Mouse (Mus musculus): ENCODE results near the gene Psmg4. TPM values are rescaled to one million over a fixed set of nuclear protein-coding genes. Genes with fewer than 3 reads are reported as not detected.

Psmg4 gene
- total and polyA plus RNA-seq, 3 experiments, result 121 to 161 TPM; not detected in 1

DNA sequence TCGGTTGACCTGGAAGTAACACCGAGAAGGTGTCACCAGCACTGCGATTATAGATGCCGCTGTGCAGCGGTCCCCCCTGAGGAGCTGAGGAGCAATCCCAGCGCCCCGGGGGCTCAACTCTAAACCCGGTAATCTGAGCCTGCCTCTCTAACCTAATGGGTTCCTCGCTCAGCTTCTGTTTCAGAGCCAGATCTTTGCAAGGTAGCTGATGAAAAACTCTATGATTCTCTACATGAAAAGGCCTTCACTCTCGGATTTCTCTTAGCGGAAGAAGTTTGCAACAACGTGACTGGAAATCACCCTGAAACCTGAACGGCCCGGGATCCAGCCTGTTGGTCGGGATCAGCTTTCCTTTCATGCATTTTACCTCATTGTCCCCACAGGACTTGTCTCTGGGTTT, 30.5 kb upstream of the Psmg4 start:
- Histone ChIP-seq H3K9ac (ENCODE audit: control insufficient read depth, low read depth, low read length, poor library complexity, severe bottlenecking) (no peak overlapping the region), H3K27me3 (ENCODE audit: control insufficient read depth in 1 of 2, insufficient read depth in 2 of 2, low read length in 2 of 2) (no peaks in the 10 kb centered on the region), H3K9me3 (replicated peaks; ENCODE audit: insufficient read depth, low read length) (no peaks in the 10 kb centered on the region)

DNA sequence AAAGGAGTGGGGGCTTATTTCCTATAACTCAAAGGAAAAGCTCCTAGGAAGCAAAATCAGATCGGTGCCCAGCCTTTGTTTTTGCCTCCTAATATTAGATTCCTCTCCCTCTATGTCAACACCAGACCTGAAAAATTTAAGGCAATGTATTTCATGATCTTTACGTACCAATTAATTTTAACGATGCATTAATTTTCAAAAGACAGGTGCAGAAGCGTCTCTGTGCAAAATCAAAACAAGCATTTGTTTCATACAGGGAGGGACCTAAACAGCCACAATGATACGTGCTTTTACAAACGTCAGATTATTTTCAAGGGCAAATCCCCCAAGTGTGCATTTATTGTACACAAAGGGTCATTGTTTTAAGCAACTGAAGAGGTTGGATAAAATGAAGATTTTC, 29.9 kb upstream of the Psmg4 start:
- no peak for TF ChIP-seq ELF1 (IDR thresholded peaks at IDR 0.05; ENCODE audit: low read depth, low read length)
- DNase-seq (ENCODE audit: low read depth, low spot score), result no peak
- Histone ChIP-seq H3K36me3 (ENCODE audit: control insufficient read depth in 1 of 2, insufficient read depth in 2 of 2, low read length in 2 of 2) (peaks cover 0 to 4% of the 10 kb centered on the region in 2 experiments; a peak in 1 of 4 replicates), H3K4me1 (ENCODE audit: control insufficient read depth in 1 of 2, insufficient read depth in 2 of 2, low read length in 2 of 2) (peaks cover 0 to 12% of the 10 kb centered on the region in 2 experiments; a peak in 2 of 4 replicates), H3K9me3 (replicated peaks; ENCODE audit: insufficient read depth, low read length) (no peaks in the 10 kb centered on the region), H3K27me3 (ENCODE audit: control insufficient read depth in 1 of 2, insufficient read depth in 2 of 2, low read length in 2 of 2) (no peaks in the 10 kb centered on the region), H3K27ac (ENCODE audit: control insufficient read depth, low read depth, low read length) (no peak overlapping the region), H3K9ac (ENCODE audit: control insufficient read depth, low read depth, low read length, poor library complexity, severe bottlenecking) (no peak overlapping the region), H3K4me3 (ENCODE audit: control insufficient read depth in 1 of 2, insufficient read depth in 1 of 2, low read depth in 2 of 2, low read length in 2 of 2) (no peak overlapping the region), H3K79me2 (ENCODE audit: control insufficient read depth, insufficient read depth, low read length, poor library complexity) (no peaks in the 10 kb centered on the region)

More for the DNA sequence above, 30.5 kb upstream of the Psmg4 start:
- Histone ChIP-seq H3K4me3 (ENCODE audit: control insufficient read depth in 1 of 2, insufficient read depth in 1 of 2, low read depth in 2 of 2, low read length in 2 of 2) (no peak overlapping the region), H3K27ac (ENCODE audit: control insufficient read depth, low read depth, low read length) (no peak overlapping the region), H3K36me3 (ENCODE audit: control insufficient read depth in 1 of 2, insufficient read depth in 2 of 2, low read length in 2 of 2) (peaks cover 0 to 4% of the 10 kb centered on the region in 2 experiments; a peak in 1 of 4 replicates), H3K79me2 (ENCODE audit: control insufficient read depth, insufficient read depth, low read length, poor library complexity) (no peaks in the 10 kb centered on the region), H3K4me1 (ENCODE audit: control insufficient read depth in 1 of 2, insufficient read depth in 2 of 2, low read length in 2 of 2) (peaks cover 0 to 12% of the 10 kb centered on the region in 2 experiments; a peak in 2 of 4 replicates)
- no peak for TF ChIP-seq ETS1 (IDR thresholded peaks at IDR 0.05; ENCODE audit: low read depth, low read length)
- TF ChIP-seq ZC3H11A (IDR thresholded peaks at IDR 0.05; ENCODE audit: low read depth, low read length), result no peak
- TF ChIP-seq ZKSCAN1 (IDR thresholded peaks at IDR 0.05; ENCODE audit: low read depth, low read length), result no peak
- no peak for TF ChIP-seq ZNF384 (IDR thresholded peaks at IDR 0.05; ENCODE audit: low read depth, low read length)
- TF ChIP-seq EP300 (IDR thresholded peaks at IDR 0.05; ENCODE audit: low read depth in 1 of 2, low read length in 2 of 2), result no peak
- TF ChIP-seq MYB (IDR thresholded peaks at IDR 0.05; ENCODE audit: low read depth, low read length), result no peak
- TF ChIP-seq USF2 (IDR thresholded peaks at IDR 0.05; ENCODE audit: borderline replicate concordance in 1 of 2, insufficient read depth in 1 of 2, low read depth in 1 of 2, low read length in 2 of 2), result no peak
- no peak for DNase-seq (ENCODE audit: low read depth, low spot score)

DNA sequence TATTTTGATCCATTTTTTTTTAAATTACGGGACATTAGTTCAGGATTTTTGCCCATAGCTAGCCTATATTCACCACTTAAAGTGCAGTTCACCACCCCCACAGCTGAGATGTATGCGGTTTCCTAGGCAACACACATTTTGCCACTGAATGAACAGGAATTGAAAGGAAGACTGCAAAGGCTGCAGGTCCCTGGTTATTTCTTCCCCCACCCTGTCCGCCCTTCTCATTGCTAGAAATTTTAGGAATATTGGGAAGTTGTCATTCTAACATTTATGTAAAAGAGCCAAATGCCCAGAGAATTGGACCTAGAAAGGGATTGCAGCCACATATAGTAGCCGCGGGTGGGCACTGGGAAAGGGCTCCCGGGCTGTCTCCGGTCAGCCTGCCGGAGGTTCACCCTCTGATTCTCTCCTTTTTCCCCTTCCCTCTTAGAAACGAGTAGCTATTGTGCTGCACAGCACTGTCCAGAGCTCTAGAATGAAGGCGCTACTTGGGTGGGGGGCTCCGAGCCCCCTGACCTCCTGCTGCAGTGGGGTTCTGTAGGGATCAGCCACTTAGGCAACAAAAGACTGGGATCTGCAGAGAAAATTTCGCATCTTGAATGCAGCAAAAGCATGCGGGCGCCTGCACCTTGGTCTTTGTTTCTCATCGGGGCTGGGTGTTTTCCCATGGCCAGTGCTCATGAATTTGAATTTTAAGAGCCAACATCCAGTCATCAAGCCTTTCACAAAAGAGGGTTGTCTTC, 29.3 kb upstream of the Psmg4 start:
- H3K4me1 ChIP-seq (ENCODE audit: control insufficient read depth in 1 of 2, insufficient read depth in 2 of 2, low read length in 2 of 2), result peaks cover 0 to 12% of the 10 kb centered on the region in 2 experiments; a peak in 2 of 4 replicates
- no peaks in the 10 kb centered on the region for H3K9me3 ChIP-seq (replicated peaks; ENCODE audit: insufficient read depth, low read length)
- H3K79me2 ChIP-seq (ENCODE audit: control insufficient read depth, insufficient read depth, low read length, poor library complexity), result no peaks in the 10 kb centered on the region
- no peak overlapping the region for H3K4me3 ChIP-seq (ENCODE audit: control insufficient read depth in 1 of 2, insufficient read depth in 1 of 2, low read depth in 2 of 2, low read length in 2 of 2)
- no peak overlapping the region for H3K27ac ChIP-seq (ENCODE audit: control insufficient read depth, low read depth, low read length)
- H3K36me3 ChIP-seq (ENCODE audit: control insufficient read depth in 1 of 2, insufficient read depth in 2 of 2, low read length in 2 of 2), result peaks cover 0 to 4% of the 10 kb centered on the region in 2 experiments; a peak in 1 of 4 replicates
- H3K9ac ChIP-seq (ENCODE audit: control insufficient read depth, low read depth, low read length, poor library complexity, severe bottlenecking), result no peak overlapping the region
- DNase-seq (ENCODE audit: low read depth, low spot score), result no peak
- no peaks in the 10 kb centered on the region for H3K27me3 ChIP-seq (ENCODE audit: control insufficient read depth in 1 of 2, insufficient read depth in 2 of 2, low read length in 2 of 2)
- no peak for TF ChIP-seq MYB (IDR thresholded peaks at IDR 0.05; ENCODE audit: low read depth, low read length)
- no peak for TF ChIP-seq POLR2AphosphoS2 (IDR thresholded peaks at IDR 0.05; ENCODE audit: low read length)

All from MEL (cell line).